Mouse (Mus musculus) MN1 (cell line): ENCODE measurements around the gene C2.
"Not testable (repeated sequence)": the region's sequence is repeated elsewhere in the genome, so short reads cannot be mapped to it uniquely, and the experiment has no call there.

Experiments used
- DNase-seq: peaks from one replicate; pipeline ENCODE4 v3.0.0-alpha.2; 2016; ENCODE audit warnings: low spot score

The C2 gene

GRCm38 (mm10) chr17:34910982-34911381, 12.9 kb upstream of the C2 start:
- DNase-seq = no peak

- DNase-seq = no peak
Observed at GRCm38 (mm10) chr17:34902895-34903294, 4.8 kb upstream of the C2 start.

- not testable (repeated sequence) for DNase-seq
Observed at GRCm38 (mm10) chr17:34901948-34902347, 3.9 kb upstream of the C2 start.

GRCm38 (mm10) chr17:34900826-34901225, 2.8 kb upstream of the C2 start:
- not testable (repeated sequence) for DNase-seq

- peak; percentile 56 for DNase-seq
Observed at GRCm38 (mm10) chr17:34899890-34900243, 1.8 kb upstream of the C2 start.

- peak; percentile 30 for DNase-seq
Observed at GRCm38 (mm10) chr17:34899053-34899889, 1.2 kb upstream of the C2 start.

GRCm38 (mm10) chr17:34898706-34899052, 614 bp upstream of the C2 start:
- no peak for DNase-seq

- peak; percentile 65 for DNase-seq
Observed at GRCm38 (mm10) chr17:34897373-34898159, 499 bp downstream of the C2 start.

- DNase-seq = no peak
Observed at GRCm38 (mm10) chr17:34896366-34896765, 1.7 kb downstream of the C2 start.

- no peak for DNase-seq
Observed at GRCm38 (mm10) chr17:34895724-34896123, 2.3 kb downstream of the C2 start.

- peak; percentile 43 for DNase-seq
Observed at GRCm38 (mm10) chr17:34894801-34895530, 3.1 kb downstream of the C2 start.

GRCm38 (mm10) chr17:34894074-34894597, 3.9 kb downstream of the C2 start:
- DNase-seq = peak; percentile 97

- no peak for DNase-seq
Observed at GRCm38 (mm10) chr17:34893072-34893824, 4.8 kb downstream of the C2 start.

- no peak for DNase-seq
Observed at GRCm38 (mm10) chr17:34891377-34891776, 6.7 kb downstream of the C2 start.

- no peak for DNase-seq
Observed at GRCm38 (mm10) chr17:34890074-34890743, 7.9 kb downstream of the C2 start.

- no peak for DNase-seq
Observed at GRCm38 (mm10) chr17:34887942-34888341, 10.1 kb downstream of the C2 start.

- DNase-seq = no peak
Observed at GRCm38 (mm10) chr17:34885615-34886014, 12.4 kb downstream of the C2 start.

- DNase-seq = no peak
Observed at GRCm38 (mm10) chr17:34884704-34885103, 13.4 kb downstream of the C2 start.

GRCm38 (mm10) chr17:34883332-34883731, 14.7 kb downstream of the C2 start:
- DNase-seq = no peak

- peak; percentile 41 for DNase-seq
Observed at GRCm38 (mm10) chr17:34881683-34882310, 16.3 kb downstream of the C2 start, which contains the start of gene Gm20547. Gene Gm20547, minus strand, starts transcription at chr17:34882042.
